Mouse (Mus musculus): ENCODE measurements around the gene DXBay18. TPM values are rescaled to one million over a fixed set of nuclear protein-coding genes. Genes with fewer than 3 reads are reported as not detected.
"Not testable (repeated sequence)": the region's sequence is repeated elsewhere in the genome, so short reads cannot be mapped to it uniquely, and the experiment has no call there.

The DXBay18 gene
- total and polyA plus RNA-seq, 3 experiments, result 0.08 to 0.43 TPM; not detected in 1

DNA sequence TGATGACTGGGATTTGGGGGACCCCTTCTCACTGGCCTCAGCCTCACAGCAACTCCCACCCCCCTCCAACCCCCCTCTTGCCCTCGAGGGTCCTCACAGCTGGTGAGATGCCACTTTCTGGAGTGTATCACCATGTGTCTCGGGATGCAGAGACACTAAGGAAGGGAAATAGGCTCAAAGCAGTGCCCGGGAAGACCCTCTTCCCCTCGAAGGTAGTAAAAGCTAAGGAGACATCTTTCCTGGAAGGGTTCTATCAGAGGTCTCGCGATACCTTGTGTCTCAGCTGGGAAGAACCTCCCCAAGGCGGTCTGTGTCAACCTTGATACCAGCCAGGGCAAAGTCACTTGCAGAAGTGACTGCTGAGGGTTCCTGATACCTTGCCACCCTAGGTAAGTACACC lies 32.5 kb downstream of the DXBay18 start, which contains the start of gene Gm14685:
Gm14685 (plus strand) TSS at position 301 of the 400 bp plus-strand sequence.
- dilution Hi-C loops (cut with MboI; ENCODE audit: extremely low pct_ligation_motif_present, extremely low pct_unique_long_range_greater_than_20kb, low sequenced_read_pairs); H3K4me2 ChIP-seq (ENCODE audit: insufficient read depth, low read depth, poor library complexity, severe bottlenecking); H3K9ac ChIP-seq (ENCODE audit: insufficient read depth, low read depth); H3K36me3 ChIP-seq (replicated peaks in 1 of 2; ENCODE audit: control insufficient read depth in 1 of 2, insufficient read depth in 1 of 2, low read length in 1 of 2); H3K4me1 ChIP-seq (ENCODE audit: control insufficient read depth in 1 of 2, insufficient read depth in 2 of 2); H3K9me3 ChIP-seq (replicated peaks; ENCODE audit: low read length); H3K27ac ChIP-seq (ENCODE audit: insufficient read depth, low read depth); H3K27me3 ChIP-seq (replicated peaks); in situ Hi-C loops (cut with MboI; ENCODE audit: low pct_ligation_motif_present, low pct_unique_long_range_greater_than_20kb, low sequenced_read_pairs); H3K4me3 ChIP-seq (replicated peaks in 1 of 3; ENCODE audit: low read depth in 2 of 3, low read length in 2 of 3, poor library complexity in 1 of 3); DNase-seq (ENCODE audit: extremely low read depth); H3K79me2 ChIP-seq (replicated peaks; ENCODE audit: control insufficient read depth, extremely low read depth, insufficient read depth, poor library complexity, severe bottlenecking): not testable (repeated sequence)

DNA sequence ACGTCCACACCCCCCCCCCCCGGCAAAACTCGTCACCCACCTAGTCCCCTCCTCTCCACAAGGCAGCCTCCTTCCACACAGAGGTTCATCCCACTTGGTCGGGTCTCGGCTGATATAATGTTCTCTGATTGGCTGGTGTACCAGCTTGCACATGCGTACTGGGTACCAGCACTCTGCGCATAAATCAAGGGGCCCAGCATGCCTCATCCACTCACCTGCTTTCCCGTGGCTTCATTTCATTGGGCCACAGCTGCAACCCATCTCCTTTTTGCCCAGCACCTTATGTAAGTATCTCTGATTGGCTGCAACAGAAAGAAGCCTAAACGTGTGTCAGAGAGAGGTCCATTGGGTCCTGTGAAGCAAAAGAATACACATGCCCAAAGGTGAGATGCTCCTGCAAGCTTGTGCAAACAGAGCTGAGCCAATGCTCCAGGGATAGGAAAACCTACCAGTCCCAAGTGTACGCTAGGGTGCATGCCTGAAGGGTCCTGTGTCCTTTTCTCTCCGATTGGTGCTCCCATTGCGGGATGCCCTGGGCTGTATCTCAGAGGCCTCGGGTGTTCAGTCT lies 52.2 kb downstream of the DXBay18 start, which contains the start of gene Xlr3a:
Xlr3a (minus strand) TSS at position 155 of the 568 bp plus-strand sequence.
- dilution Hi-C loops (cut with MboI; ENCODE audit: extremely low pct_ligation_motif_present, extremely low pct_unique_long_range_greater_than_20kb, low sequenced_read_pairs); H3K27me3 ChIP-seq (replicated peaks); in situ Hi-C loops (cut with MboI; ENCODE audit: low pct_ligation_motif_present, low pct_unique_long_range_greater_than_20kb, low sequenced_read_pairs); H3K27ac ChIP-seq (ENCODE audit: insufficient read depth, low read depth); H3K4me2 ChIP-seq (ENCODE audit: insufficient read depth, low read depth, poor library complexity, severe bottlenecking); H3K36me3 ChIP-seq (replicated peaks in 1 of 2; ENCODE audit: control insufficient read depth in 1 of 2, insufficient read depth in 1 of 2, low read length in 1 of 2); H3K9me3 ChIP-seq (replicated peaks; ENCODE audit: low read length); H3K4me1 ChIP-seq (ENCODE audit: control insufficient read depth in 1 of 2, insufficient read depth in 2 of 2); H3K79me2 ChIP-seq (replicated peaks; ENCODE audit: control insufficient read depth, extremely low read depth, insufficient read depth, poor library complexity, severe bottlenecking): not testable (repeated sequence)
- peak within 1 kb of the TSS; percentile 39; the same call in 1 of the 2 replicates for H3K9ac ChIP-seq (ENCODE audit: insufficient read depth, low read depth)
- 0 out of 2 replicates have a peak, but pooled peaks have one; percentile 16 for TF ChIP-seq MYC (IDR thresholded peaks at IDR 0.05; ENCODE audit: low read depth, low read length)
- peak; percentile 48; the same call in 1 of the 2 replicates for TF ChIP-seq TBP (conservative IDR thresholded peaks at IDR 0.05; ENCODE audit: low read depth, low read length)
- peak; percentile 84 for TF ChIP-seq NRF1 (IDR thresholded peaks at IDR 0.05; ENCODE audit: low read depth, low read length)
- TF ChIP-seq NELFE (IDR thresholded peaks at IDR 0.05; ENCODE audit: low read depth, low read length), result peak; percentile 39; the same call in 1 of the 2 replicates
- TF ChIP-seq POLR2A (IDR thresholded peaks at IDR 0.05; ENCODE audit: low read depth, low read length), result peak; percentile 58
- peak; percentile 19; the same call in 1 of the 2 replicates for TF ChIP-seq HCFC1 (IDR thresholded peaks at IDR 0.05; ENCODE audit: low read depth, low read length)
- peak; percentile 20; the same call in 1 of the 2 replicates for TF ChIP-seq TCF12 (IDR thresholded peaks at IDR 0.05; ENCODE audit: low read depth, low read length)
- peak; percentile 45 for DNase-seq (ENCODE audit: extremely low read depth)
- peak within 1 kb of the TSS in 2 of 3 experiments; percentile 28 to 38 for H3K4me3 ChIP-seq (replicated peaks in 1 of 3; ENCODE audit: low read depth in 2 of 3, low read length in 2 of 3, poor library complexity in 1 of 3)

Other genes with a start within 250 kb of the DXBay18 start
- 31.4 and 38.4 TPM in 2 replicates for gene Cetn2, start 231.0 kb downstream of the DXBay18 start, total RNA-seq (2012; rRNA removed)
- gene Cetn2, start 231.0 kb downstream of the DXBay18 start, total RNA-seq (2014; rRNA removed), result 65.3 and 78.6 TPM in 2 replicates
- 52.1 and 55.9 TPM in 2 replicates for gene Cetn2, start 231.0 kb downstream of the DXBay18 start, polyA plus RNA-seq (2012; ENCODE audit: insufficient read length, low read depth)
- gene Nsdhl, start 230.9 kb downstream of the DXBay18 start, total RNA-seq (2012; rRNA removed), result 7.0 and 7.3 TPM in 2 replicates
- gene Nsdhl, start 230.9 kb downstream of the DXBay18 start, total RNA-seq (2014; rRNA removed), result 12.9 and 17.8 TPM in 2 replicates
- 20.0 and 20.5 TPM in 2 replicates for gene Nsdhl, start 230.9 kb downstream of the DXBay18 start, polyA plus RNA-seq (2012; ENCODE audit: insufficient read length, low read depth)
- not detected in 2 replicates for gene Zfp185, start 162.1 kb downstream of the DXBay18 start, total RNA-seq (2012; rRNA removed)
- gene Zfp185, start 162.1 kb downstream of the DXBay18 start, total RNA-seq (2014; rRNA removed), result not detected in 2 replicates
- not detected in 2 replicates for gene Zfp185, start 162.1 kb downstream of the DXBay18 start, polyA plus RNA-seq (2012; ENCODE audit: insufficient read length, low read depth)
- 0.08 TPM in 1 of 2 replicates, not detected in the other for gene Pnma5, start 112.3 kb downstream of the DXBay18 start, total RNA-seq (2012; rRNA removed)
- gene Pnma5, start 112.3 kb downstream of the DXBay18 start, total RNA-seq (2014; rRNA removed), result 0.07 TPM in 1 of 2 replicates, not detected in the other
- 0.38 TPM in 1 of 2 replicates, not detected in the other for gene Pnma5, start 112.3 kb downstream of the DXBay18 start, polyA plus RNA-seq (2012; ENCODE audit: insufficient read length, low read depth)
- not detected in 2 replicates for gene Pnma3, start 84.7 kb downstream of the DXBay18 start, total RNA-seq (2012; rRNA removed)
- not detected in 2 replicates for gene Pnma3, start 84.7 kb downstream of the DXBay18 start, total RNA-seq (2014; rRNA removed)
- not detected in 2 replicates for gene Pnma3, start 84.7 kb downstream of the DXBay18 start, polyA plus RNA-seq (2012; ENCODE audit: insufficient read length, low read depth)
- gene Xlr4a, start 67.0 kb downstream of the DXBay18 start, total RNA-seq (2012; rRNA removed), result 1.3 and 2.3 TPM in 2 replicates
- 0.39 and 1.7 TPM in 2 replicates for gene Xlr4a, start 67.0 kb downstream of the DXBay18 start, total RNA-seq (2014; rRNA removed)
- gene Xlr4a, start 67.0 kb downstream of the DXBay18 start, polyA plus RNA-seq (2012; ENCODE audit: insufficient read length, low read depth), result 0.95 TPM in 1 of 2 replicates, not detected in the other
- 18.5 and 24.1 TPM in 2 replicates for gene Xlr3a, start 52.4 kb downstream of the DXBay18 start, total RNA-seq (2012; rRNA removed)
- 18.1 and 19.5 TPM in 2 replicates for gene Xlr3a, start 52.4 kb downstream of the DXBay18 start, total RNA-seq (2014; rRNA removed)
- 10.5 and 13.6 TPM in 2 replicates for gene Xlr3a, start 52.4 kb downstream of the DXBay18 start, polyA plus RNA-seq (2012; ENCODE audit: insufficient read length, low read depth)
- 0.17 and 0.55 TPM in 2 replicates for gene Gm14685, start 32.4 kb downstream of the DXBay18 start, total RNA-seq (2012; rRNA removed)
- gene Gm14685, start 32.4 kb downstream of the DXBay18 start, total RNA-seq (2014; rRNA removed), result 0.47 and 0.59 TPM in 2 replicates
- gene Gm14685, start 32.4 kb downstream of the DXBay18 start, polyA plus RNA-seq (2012; ENCODE audit: insufficient read length, low read depth), result 1.1 and 1.5 TPM in 2 replicates
- not detected in 2 replicates for gene Xlr5b, start 654 bp downstream of the DXBay18 start, total RNA-seq (2012; rRNA removed)
- not detected in 2 replicates for gene Xlr5b, start 654 bp downstream of the DXBay18 start, total RNA-seq (2014; rRNA removed)
- gene Xlr5b, start 654 bp downstream of the DXBay18 start, polyA plus RNA-seq (2012; ENCODE audit: insufficient read length, low read depth), result not detected in 2 replicates
- not detected in 2 replicates for gene Spin2d, start 27.5 kb upstream of the DXBay18 start, total RNA-seq (2012; rRNA removed)
- gene Spin2d, start 27.5 kb upstream of the DXBay18 start, total RNA-seq (2014; rRNA removed), result not detected in 2 replicates
- not detected in 2 replicates for gene Spin2d, start 27.5 kb upstream of the DXBay18 start, polyA plus RNA-seq (2012; ENCODE audit: insufficient read length, low read depth)
- 3.1 and 3.4 TPM in 2 replicates for gene Xlr3b, start 42.8 kb upstream of the DXBay18 start, total RNA-seq (2012; rRNA removed)
- 2.3 and 3.7 TPM in 2 replicates for gene Xlr3b, start 42.8 kb upstream of the DXBay18 start, total RNA-seq (2014; rRNA removed)
- gene Xlr3b, start 42.8 kb upstream of the DXBay18 start, polyA plus RNA-seq (2012; ENCODE audit: insufficient read length, low read depth), result 1.4 and 1.8 TPM in 2 replicates
- gene Xlr4b, start 64.9 kb upstream of the DXBay18 start, total RNA-seq (2012; rRNA removed), result 29.5 and 36.0 TPM in 2 replicates
- gene Xlr4b, start 64.9 kb upstream of the DXBay18 start, total RNA-seq (2014; rRNA removed), result 107 and 126 TPM in 2 replicates
- 65.7 and 68.6 TPM in 2 replicates for gene Xlr4b, start 64.9 kb upstream of the DXBay18 start, polyA plus RNA-seq (2012; ENCODE audit: insufficient read length, low read depth)
- 3.5 and 4.9 TPM in 2 replicates for gene F8a, start 78.8 kb upstream of the DXBay18 start, total RNA-seq (2012; rRNA removed)
- 3.5 and 4.9 TPM in 2 replicates for gene F8a, start 78.8 kb upstream of the DXBay18 start, total RNA-seq (2014; rRNA removed)
- 3.7 and 5.0 TPM in 2 replicates for gene F8a, start 78.8 kb upstream of the DXBay18 start, polyA plus RNA-seq (2012; ENCODE audit: insufficient read length, low read depth)
- 35.6 and 38.0 TPM in 2 replicates for gene Xlr4c, start 93.7 kb upstream of the DXBay18 start, total RNA-seq (2012; rRNA removed)
- 75.0 and 97.6 TPM in 2 replicates for gene Xlr4c, start 93.7 kb upstream of the DXBay18 start, total RNA-seq (2014; rRNA removed)
- gene Xlr4c, start 93.7 kb upstream of the DXBay18 start, polyA plus RNA-seq (2012; ENCODE audit: insufficient read length, low read depth), result 61.1 and 67.8 TPM in 2 replicates
- gene Xlr3c, start 115.9 kb upstream of the DXBay18 start, total RNA-seq (2012; rRNA removed), result 12.7 and 12.9 TPM in 2 replicates
- 4.5 and 6.0 TPM in 2 replicates for gene Xlr3c, start 115.9 kb upstream of the DXBay18 start, total RNA-seq (2014; rRNA removed)
- 2.3 and 3.9 TPM in 2 replicates for gene Xlr3c, start 115.9 kb upstream of the DXBay18 start, polyA plus RNA-seq (2012; ENCODE audit: insufficient read length, low read depth)
- gene Xlr5a, start 143.5 kb upstream of the DXBay18 start, total RNA-seq (2012; rRNA removed), result not detected in 2 replicates
- gene Xlr5a, start 143.5 kb upstream of the DXBay18 start, total RNA-seq (2014; rRNA removed), result 0.20 TPM in 1 of 2 replicates, not detected in the other
- gene Xlr5a, start 143.5 kb upstream of the DXBay18 start, polyA plus RNA-seq (2012; ENCODE audit: insufficient read length, low read depth), result not detected in 2 replicates
- 0.13 and 0.17 TPM in 2 replicates for gene Xlr5c, start 143.5 kb upstream of the DXBay18 start, total RNA-seq (2012; rRNA removed)
- gene Xlr5c, start 143.5 kb upstream of the DXBay18 start, total RNA-seq (2014; rRNA removed), result 0.16 and 0.38 TPM in 2 replicates
- 0.51 and 0.63 TPM in 2 replicates for gene Xlr5c, start 143.5 kb upstream of the DXBay18 start, polyA plus RNA-seq (2012; ENCODE audit: insufficient read length, low read depth)
- not detected in 2 replicates for gene Gm45015, start 187.4 kb upstream of the DXBay18 start, total RNA-seq (2012; rRNA removed)
- not detected in 2 replicates for gene Gm45015, start 187.4 kb upstream of the DXBay18 start, total RNA-seq (2014; rRNA removed)
- gene Gm45015, start 187.4 kb upstream of the DXBay18 start, polyA plus RNA-seq (2012; ENCODE audit: insufficient read length, low read depth), result not detected in 2 replicates
- gene Zfp275, start 193.2 kb upstream of the DXBay18 start, total RNA-seq (2012; rRNA removed), result 15.5 and 16.1 TPM in 2 replicates
- gene Zfp275, start 193.2 kb upstream of the DXBay18 start, total RNA-seq (2014; rRNA removed), result 19.1 and 19.9 TPM in 2 replicates
- gene Zfp275, start 193.2 kb upstream of the DXBay18 start, polyA plus RNA-seq (2012; ENCODE audit: insufficient read length, low read depth), result 15.1 and 17.9 TPM in 2 replicates
- not detected in 2 replicates for gene Gm18336, start 249.3 kb upstream of the DXBay18 start, total RNA-seq (2012; rRNA removed)
- gene Gm18336, start 249.3 kb upstream of the DXBay18 start, total RNA-seq (2014; rRNA removed), result not detected in 2 replicates
- not detected in 2 replicates for gene Gm18336, start 249.3 kb upstream of the DXBay18 start, polyA plus RNA-seq (2012; ENCODE audit: insufficient read length, low read depth)

Measured in CH12.LX (cell line).